Mouse (Mus musculus): ENCODE results near the gene Ncoa4. TPM values are rescaled to one million over a fixed set of nuclear protein-coding genes. Genes with fewer than 3 reads are reported as not detected.

Ncoa4 gene
- polyA plus RNA-seq, 1 experiment = 65.8 TPM

GRCm38 (mm10) chr14:32145401-32145800 lies 14.3 kb upstream of the Ncoa4 start:
- H3K27ac ChIP-seq (ENCODE audit: control insufficient read depth, insufficient read depth, low read length) = no peak overlapping the region

GRCm38 (mm10) chr14:32145809-32146511 lies 13.7 kb upstream of the Ncoa4 start:
- no peak overlapping the region for H3K27ac ChIP-seq (ENCODE audit: control insufficient read depth, insufficient read depth, low read length)
- no peak for TF ChIP-seq POLR2A (IDR thresholded peaks at IDR 0.05; ENCODE audit: control insufficient read depth, extremely low read depth, insufficient read depth, low read length, poor library complexity)
- TF ChIP-seq CTCF (IDR thresholded peaks at IDR 0.05; ENCODE audit: borderline replicate concordance, control insufficient read depth, extremely low read depth, insufficient read depth, low read length, poor library complexity) = no peak
- no peaks in the 10 kb centered on the region for H3K36me3 ChIP-seq (ENCODE audit: control insufficient read depth, insufficient read depth, low read length)
- H3K4me3 ChIP-seq (ENCODE audit: control insufficient read depth, insufficient read depth, low read length) = no peak overlapping the region
- WGBS = 92% methylated on average over 7 of the region's 7 CpGs
- H3K27me3 ChIP-seq (ENCODE audit: control insufficient read depth, insufficient read depth, low read length) = no peaks in the 10 kb centered on the region
- no peaks in the 10 kb centered on the region for H3K4me1 ChIP-seq (replicated peaks; ENCODE audit: control insufficient read depth, insufficient read depth, low read length)
- DNase-seq = no peak

More at GRCm38 (mm10) chr14:32145401-32145800, 14.3 kb upstream of the Ncoa4 start:
- Histone ChIP-seq H3K4me3 (ENCODE audit: control insufficient read depth, insufficient read depth, low read length) (no peak overlapping the region), H3K27me3 (ENCODE audit: control insufficient read depth, insufficient read depth, low read length) (no peaks in the 10 kb centered on the region), H3K36me3 (ENCODE audit: control insufficient read depth, insufficient read depth, low read length) (no peaks in the 10 kb centered on the region), H3K4me1 (replicated peaks; ENCODE audit: control insufficient read depth, insufficient read depth, low read length) (no peaks in the 10 kb centered on the region)
- WGBS = 93% methylated on average over 4 of the region's 4 CpGs
- DNase-seq = no peak
- TF ChIP-seq POLR2A (IDR thresholded peaks at IDR 0.05; ENCODE audit: control insufficient read depth, extremely low read depth, insufficient read depth, low read length, poor library complexity) (no peak), CTCF (IDR thresholded peaks at IDR 0.05; ENCODE audit: borderline replicate concordance, control insufficient read depth, extremely low read depth, insufficient read depth, low read length, poor library complexity) (no peak)

GRCm38 (mm10) chr14:32146578-32146977 lies 13.1 kb upstream of the Ncoa4 start:
- Histone ChIP-seq H3K4me3 (ENCODE audit: control insufficient read depth, insufficient read depth, low read length) (no peak overlapping the region), H3K27me3 (ENCODE audit: control insufficient read depth, insufficient read depth, low read length) (no peaks in the 10 kb centered on the region), H3K36me3 (ENCODE audit: control insufficient read depth, insufficient read depth, low read length) (no peaks in the 10 kb centered on the region), H3K4me1 (replicated peaks; ENCODE audit: control insufficient read depth, insufficient read depth, low read length) (no peaks in the 10 kb centered on the region), H3K27ac (ENCODE audit: control insufficient read depth, insufficient read depth, low read length) (no peak overlapping the region)
- TF ChIP-seq POLR2A (IDR thresholded peaks at IDR 0.05; ENCODE audit: control insufficient read depth, extremely low read depth, insufficient read depth, low read length, poor library complexity) = no peak
- DNase-seq = no peak
- 86% methylated on average over 2 of the region's 2 CpGs for WGBS

- WGBS = 96% methylated on average over 2 of the region's 2 CpGs
- TF ChIP-seq POLR2A (IDR thresholded peaks at IDR 0.05; ENCODE audit: control insufficient read depth, extremely low read depth, insufficient read depth, low read length, poor library complexity) = no peak
- no peak for TF ChIP-seq CTCF (IDR thresholded peaks at IDR 0.05; ENCODE audit: borderline replicate concordance, control insufficient read depth, extremely low read depth, insufficient read depth, low read length, poor library complexity)
- no peaks in the 10 kb centered on the region for H3K4me1 ChIP-seq (replicated peaks; ENCODE audit: control insufficient read depth, insufficient read depth, low read length)
- no peak for DNase-seq
- H3K27me3 ChIP-seq (ENCODE audit: control insufficient read depth, insufficient read depth, low read length) = no peaks in the 10 kb centered on the region
- H3K36me3 ChIP-seq (ENCODE audit: control insufficient read depth, insufficient read depth, low read length) = no peaks in the 10 kb centered on the region
- no peak overlapping the region for H3K27ac ChIP-seq (ENCODE audit: control insufficient read depth, insufficient read depth, low read length)
- H3K4me3 ChIP-seq (ENCODE audit: control insufficient read depth, insufficient read depth, low read length) = no peak overlapping the region
Observed at GRCm38 (mm10) chr14:32150872-32151271, 8.8 kb upstream of the Ncoa4 start.

GRCm38 (mm10) chr14:32152243-32152965 lies 7.3 kb upstream of the Ncoa4 start:
- WGBS = 94% methylated on average over 18 of the region's 18 CpGs
- TF ChIP-seq POLR2A (IDR thresholded peaks at IDR 0.05; ENCODE audit: control insufficient read depth, extremely low read depth, insufficient read depth, low read length, poor library complexity) = no peak
- TF ChIP-seq CTCF (IDR thresholded peaks at IDR 0.05; ENCODE audit: borderline replicate concordance, control insufficient read depth, extremely low read depth, insufficient read depth, low read length, poor library complexity) = no peak
- Histone ChIP-seq H3K27ac (ENCODE audit: control insufficient read depth, insufficient read depth, low read length) (no peak overlapping the region), H3K27me3 (ENCODE audit: control insufficient read depth, insufficient read depth, low read length) (no peaks in the 10 kb centered on the region), H3K36me3 (ENCODE audit: control insufficient read depth, insufficient read depth, low read length) (no peaks in the 10 kb centered on the region), H3K4me1 (replicated peaks; ENCODE audit: control insufficient read depth, insufficient read depth, low read length) (no peaks in the 10 kb centered on the region), H3K4me3 (ENCODE audit: control insufficient read depth, insufficient read depth, low read length) (no peak overlapping the region)
- DNase-seq = no peak

- H3K27me3 ChIP-seq (ENCODE audit: control insufficient read depth, insufficient read depth, low read length) = no peaks in the 10 kb centered on the region
- H3K4me1 ChIP-seq (replicated peaks; ENCODE audit: control insufficient read depth, insufficient read depth, low read length) = no peaks in the 10 kb centered on the region
- TF ChIP-seq POLR2A (IDR thresholded peaks at IDR 0.05; ENCODE audit: control insufficient read depth, extremely low read depth, insufficient read depth, low read length, poor library complexity) = no peak
- TF ChIP-seq CTCF (IDR thresholded peaks at IDR 0.05; ENCODE audit: borderline replicate concordance, control insufficient read depth, extremely low read depth, insufficient read depth, low read length, poor library complexity) = no peak
- no peak for DNase-seq
- WGBS = 96% methylated on average over 2 of the region's 2 CpGs
- no peak overlapping the region for H3K4me3 ChIP-seq (ENCODE audit: control insufficient read depth, insufficient read depth, low read length)
- no peaks in the 10 kb centered on the region for H3K36me3 ChIP-seq (ENCODE audit: control insufficient read depth, insufficient read depth, low read length)
- H3K27ac ChIP-seq (ENCODE audit: control insufficient read depth, insufficient read depth, low read length) = no peak overlapping the region
Observed at GRCm38 (mm10) chr14:32153156-32153555, 6.5 kb upstream of the Ncoa4 start.

Data from thymus, adult 2 months (tissue).